Mouse (Mus musculus): ENCODE data around the gene Dgke.
"Not testable (repeated sequence)": the region's sequence is repeated elsewhere in the genome, so short reads cannot be mapped to it uniquely, and the experiment has no call there.

The Dgke gene

DNA sequence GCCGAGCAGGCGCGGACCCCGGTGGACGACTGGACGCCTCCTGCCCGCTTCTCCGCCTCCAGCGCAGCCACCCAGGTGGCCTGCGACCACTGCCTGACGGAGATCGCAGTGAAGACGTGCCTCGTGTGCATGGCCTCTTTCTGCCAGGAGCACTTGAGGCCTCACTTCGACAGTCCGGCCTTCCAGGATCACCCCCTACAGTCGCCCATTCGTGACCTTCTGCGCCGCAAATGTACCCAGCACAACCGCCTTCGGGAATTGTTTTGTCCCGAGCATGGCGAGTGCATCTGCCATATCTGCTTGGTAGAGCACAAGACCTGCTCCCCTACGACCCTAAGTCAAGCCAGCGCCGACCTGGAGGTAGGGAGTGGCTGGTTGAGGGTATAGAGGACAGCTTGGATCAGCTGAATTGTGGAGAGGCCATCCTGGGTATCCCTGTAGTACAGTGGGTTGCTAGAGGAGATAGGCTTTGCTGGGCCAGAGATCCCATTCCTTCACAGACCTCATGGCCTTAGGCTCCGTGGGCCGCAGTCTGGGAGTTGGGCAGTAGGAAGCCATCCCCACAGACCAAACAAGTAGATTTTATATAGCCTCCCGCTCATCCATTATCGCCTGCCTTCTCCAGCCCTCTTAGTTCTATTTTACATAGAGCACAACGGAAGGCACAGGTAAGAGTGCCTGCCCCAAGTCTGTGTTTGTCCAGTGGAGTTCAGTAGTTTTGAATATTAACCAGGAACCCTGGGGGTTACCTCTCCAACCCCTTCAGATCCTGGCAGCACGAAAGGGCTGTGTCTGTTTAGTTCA lies 66.7 kb downstream of the Dgke start:
- DNase-seq: no peak

DNA sequence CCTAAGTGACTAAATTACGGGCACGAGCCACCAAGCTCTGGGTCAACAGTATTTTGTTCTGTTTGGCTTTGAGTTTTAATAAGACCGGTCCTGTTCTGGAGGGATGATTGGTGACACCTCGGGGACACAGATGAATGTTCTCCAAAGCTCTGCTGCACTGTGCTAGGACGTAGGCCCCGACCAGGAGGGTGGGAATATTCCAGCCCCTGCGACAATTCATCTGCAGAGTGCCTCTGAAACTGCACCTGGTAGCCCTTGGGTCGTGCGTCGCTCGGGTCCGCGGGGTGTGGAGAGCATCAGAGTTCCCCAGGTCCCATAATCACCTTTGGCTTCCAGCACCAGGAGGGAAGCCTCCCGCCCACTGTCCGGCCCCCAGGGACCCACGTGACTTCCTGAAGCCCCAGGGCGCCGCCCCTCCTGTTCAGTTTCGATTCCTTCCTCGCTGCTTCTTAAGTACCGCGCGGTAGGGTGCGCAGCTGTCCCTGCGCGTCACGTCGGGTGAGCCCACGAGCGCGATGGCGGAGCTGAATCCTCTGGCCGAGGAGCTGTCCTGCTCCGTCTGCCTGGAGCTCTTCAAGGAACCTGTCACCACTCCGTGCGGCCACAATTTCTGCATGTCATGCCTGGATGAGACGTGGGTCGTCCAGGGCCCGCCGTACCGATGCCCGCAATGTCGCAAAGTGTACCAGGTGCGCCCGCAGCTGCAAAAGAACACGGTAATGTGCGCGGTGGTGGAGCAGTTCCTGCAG lies 67.5 kb downstream of the Dgke start, which contains the start of gene Trim25:
TSS of gene Trim25 (plus strand) at position 403 of the 749 bp plus-strand sequence.
- DNase-seq: peak; percentile 95 to 96

DNA sequence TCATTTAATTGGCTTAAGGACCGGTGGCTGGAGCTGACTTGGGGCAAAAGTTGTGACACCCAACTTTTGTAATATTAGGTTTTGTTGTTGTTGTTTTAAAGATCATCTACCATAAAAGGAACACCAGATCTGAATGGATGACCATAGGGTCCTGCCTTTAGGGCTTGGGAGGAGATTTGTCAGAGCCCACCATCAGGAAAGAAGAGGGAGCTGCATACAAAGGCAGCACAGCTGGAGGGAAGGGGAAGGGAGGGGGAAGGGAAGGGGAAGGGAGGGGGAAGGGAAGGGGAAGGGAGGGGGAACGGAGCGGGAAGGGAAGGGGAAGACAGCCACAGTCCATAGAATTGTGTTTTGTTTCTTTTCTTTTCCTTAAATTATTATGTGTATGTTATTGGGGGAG lies 68.2 kb downstream of the Dgke start:
- no peak for DNase-seq

DNA sequence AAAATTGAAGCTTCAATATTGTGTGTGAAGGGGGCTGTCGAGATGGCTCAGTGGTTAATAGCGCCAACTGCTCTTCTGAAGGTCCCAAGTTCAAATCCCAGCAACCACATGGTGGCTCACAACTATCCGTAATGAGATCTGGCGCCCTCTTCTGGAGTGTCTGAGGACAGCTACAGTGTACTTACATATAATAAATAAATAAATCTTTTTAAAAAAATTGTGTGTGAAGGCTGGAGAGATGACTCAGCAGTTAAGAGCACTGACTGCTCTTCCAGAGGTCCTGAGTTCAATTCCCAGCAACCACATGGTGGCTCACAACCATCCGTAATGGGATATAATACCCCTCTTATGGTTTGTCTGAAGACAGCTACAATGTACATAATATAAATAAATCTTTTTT lies 69.3 kb downstream of the Dgke start:
- not testable (repeated sequence) for DNase-seq

DNA sequence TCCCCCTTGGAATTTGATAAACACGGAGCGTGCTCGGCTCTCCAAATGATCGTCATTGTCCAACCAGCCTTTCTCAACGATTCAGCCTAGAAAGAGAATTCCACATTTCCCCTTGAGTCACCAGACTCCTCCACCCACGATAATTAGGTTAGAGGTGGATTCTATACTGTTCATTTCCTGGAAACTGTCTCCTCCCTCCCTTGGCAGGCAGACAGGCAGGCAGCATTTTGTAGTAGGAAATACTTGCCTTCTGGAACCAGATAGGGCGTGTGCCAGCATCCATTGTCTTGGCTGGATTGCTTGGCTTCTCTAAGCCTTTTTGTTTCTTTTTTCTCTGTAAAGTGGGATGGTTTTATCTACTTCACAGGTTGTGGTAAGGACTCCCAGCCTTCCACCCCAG lies 70.2 kb downstream of the Dgke start:
- peak; percentile 68 to 73 for DNase-seq

DNA sequence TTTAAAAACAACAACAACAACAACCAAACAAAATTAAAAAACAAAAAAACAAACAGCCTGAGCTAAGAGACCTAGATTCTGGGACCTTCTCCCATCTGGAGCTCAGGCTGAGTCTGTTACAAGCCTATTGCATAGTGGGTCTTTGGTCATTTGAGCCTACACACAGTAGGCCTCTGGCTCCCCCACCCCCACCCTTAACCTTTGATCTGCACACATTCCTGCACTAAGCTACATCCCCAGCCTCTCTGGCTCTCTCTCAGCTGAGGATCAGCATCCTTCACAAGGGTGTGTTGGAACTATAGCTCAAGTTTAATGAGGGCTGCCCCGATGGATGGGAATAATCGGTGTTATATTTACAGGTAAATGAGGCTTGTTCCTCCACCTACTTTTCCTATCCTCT lies 71.0 kb downstream of the Dgke start:
- no peak for DNase-seq

DNA sequence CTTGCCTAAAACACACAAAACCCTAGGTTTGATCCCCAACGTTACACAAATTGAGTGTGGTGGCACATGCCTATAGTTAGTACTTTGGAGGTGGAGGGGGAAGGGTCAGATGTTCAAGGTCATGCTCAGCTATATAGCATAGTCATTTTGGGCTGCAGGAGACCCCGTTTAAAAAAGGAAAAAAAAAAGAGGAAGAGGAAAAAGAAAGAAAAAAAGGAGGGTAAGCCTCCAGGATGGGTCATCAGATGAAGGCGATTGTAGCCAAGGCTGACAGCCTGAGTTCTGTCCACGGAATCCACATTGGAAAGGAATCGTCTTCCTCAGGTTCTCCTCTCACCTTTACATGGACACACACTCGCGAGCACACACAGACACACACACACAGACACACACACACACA lies 72.2 kb downstream of the Dgke start:
- no peak for DNase-seq

DNA sequence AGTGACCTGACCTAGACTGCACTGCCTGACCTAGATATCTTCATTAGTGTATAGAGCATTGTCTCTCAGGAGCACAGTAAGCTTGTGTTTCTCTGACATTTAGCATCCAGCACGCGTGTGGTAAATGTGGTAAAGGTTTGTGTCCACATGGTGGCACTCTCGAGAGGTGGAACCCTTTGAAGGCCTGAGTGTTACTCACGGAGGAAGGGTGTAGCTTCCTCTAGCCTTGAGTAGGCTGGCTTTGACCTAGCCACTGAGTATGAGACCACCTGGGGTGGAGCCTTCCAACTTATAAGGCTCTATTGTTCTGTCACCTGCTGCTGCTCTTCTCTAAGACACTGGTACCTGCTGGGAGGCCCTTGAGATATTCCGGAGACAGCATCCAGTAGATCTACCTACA lies 73.0 kb downstream of the Dgke start:
- DNase-seq: peak; percentile 71 to 85

DNA sequence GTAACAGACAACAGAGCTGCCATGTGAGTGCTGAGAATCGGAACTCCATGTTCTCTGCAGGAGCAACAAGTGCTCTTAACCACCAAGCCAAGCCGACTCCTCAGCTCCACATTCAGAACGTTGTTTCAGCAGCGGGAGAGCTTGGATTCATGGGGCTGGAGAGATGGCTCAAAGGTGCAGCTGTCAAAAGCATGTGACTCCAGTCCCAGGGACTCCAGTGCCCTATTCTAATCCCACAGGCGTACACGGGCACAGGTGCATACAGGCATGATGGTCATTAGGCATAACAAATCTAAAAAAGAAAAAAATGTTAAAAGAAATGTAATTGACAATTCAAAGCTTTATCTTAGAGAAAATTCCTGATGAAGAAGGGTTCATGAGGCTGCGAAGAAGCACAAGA lies 73.5 kb downstream of the Dgke start:
- peak in 1 of 2 experiments; percentile 14 for DNase-seq

DNA sequence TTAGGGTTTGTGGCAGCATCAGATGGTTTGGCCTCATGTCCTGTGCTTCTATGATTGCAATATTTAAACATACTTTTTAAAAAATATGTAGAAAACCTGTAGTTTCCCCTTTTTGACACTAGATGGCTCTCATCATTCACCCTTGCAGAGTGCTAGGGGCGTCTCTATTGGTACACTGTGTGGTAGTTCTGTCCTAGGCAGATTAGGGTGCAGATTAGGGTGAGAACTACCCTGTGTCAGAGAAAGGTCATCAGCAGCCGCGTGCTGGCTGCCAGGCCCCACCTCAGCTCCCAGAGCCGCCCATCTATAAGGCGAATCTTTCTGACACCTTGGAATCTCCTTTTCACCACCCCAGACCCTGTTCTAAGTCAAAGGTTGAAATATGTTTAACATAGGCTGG lies 77.1 kb downstream of the Dgke start:
- DNase-seq: peak in 1 of 2 experiments; percentile 17

DNA sequence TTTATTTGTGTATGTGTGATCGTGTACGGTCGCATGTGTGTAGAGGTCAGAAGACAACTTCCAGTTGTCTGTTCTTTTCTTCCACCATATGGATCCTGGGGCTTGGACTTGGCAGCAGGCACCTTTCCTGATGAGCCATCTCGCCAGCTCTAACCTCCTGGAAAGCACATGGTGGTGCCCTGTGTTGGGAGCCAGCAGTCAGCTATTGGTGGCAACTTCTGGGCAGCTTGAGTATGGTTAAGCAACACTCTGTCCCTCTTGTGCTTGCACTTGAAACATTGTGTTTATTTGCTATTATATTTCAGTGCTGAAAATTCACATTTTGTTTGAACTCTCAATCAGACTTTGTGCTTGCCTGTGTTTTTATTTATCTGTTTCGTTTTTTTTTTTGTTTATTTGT lies 77.7 kb downstream of the Dgke start:
- peak in 1 of 2 experiments; percentile 22 for DNase-seq

DNA sequence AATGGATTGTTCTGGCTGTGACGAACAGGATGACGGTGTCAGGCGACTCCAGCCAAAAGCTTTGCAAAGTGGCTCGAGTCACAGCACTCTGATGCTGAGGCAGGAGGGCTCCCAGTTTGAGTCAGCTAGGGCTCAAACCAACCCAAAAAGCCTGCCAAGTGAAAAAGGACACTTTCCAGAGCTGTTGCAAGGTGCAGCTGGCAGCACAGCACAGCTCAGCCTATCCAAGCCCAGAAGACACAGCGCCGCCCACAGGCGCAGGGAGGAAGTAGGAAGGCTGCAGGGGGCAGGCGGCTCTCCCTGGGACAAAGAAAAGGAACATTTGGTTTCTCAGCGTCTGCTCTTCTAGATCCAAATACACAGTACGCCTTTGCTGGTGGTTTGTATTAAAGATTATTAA lies 80.0 kb downstream of the Dgke start:
- no peak for DNase-seq
